Mouse (Mus musculus) megakaryocyte, adult 5-6 weeks (primary cell): ENCODE data around the gene Snd1. TPM values are rescaled to one million over a fixed set of nuclear protein-coding genes. Genes with fewer than 3 reads are reported as not detected.

ENCODE experiments used
- ATAC-seq: 2 replicates; pipeline ENCODE4 v1.8.0; 2016; ENCODE audit warnings: mild to moderate bottlenecking, inconsistent platforms; ENCODE audit not compliant: poor library complexity, severe bottlenecking
- total RNA-seq, 2 experiments: library from RNA; stranded (forward) in 1 of 2; stranded (reverse) in 1 of 2; fragments of 153-499, 151-499 nt in 1 of 2; fragments of 221-1000, 200-1000 nt in 1 of 2; gene quantifications; 2 replicates each; pipeline versions ENCODE4 v1.2.3 to v1.2.4; 2015 to 2017

The Snd1 gene
- total RNA-seq, 2 experiments from 2014 or later = 46.7 to 76.9 TPM

DNA sequence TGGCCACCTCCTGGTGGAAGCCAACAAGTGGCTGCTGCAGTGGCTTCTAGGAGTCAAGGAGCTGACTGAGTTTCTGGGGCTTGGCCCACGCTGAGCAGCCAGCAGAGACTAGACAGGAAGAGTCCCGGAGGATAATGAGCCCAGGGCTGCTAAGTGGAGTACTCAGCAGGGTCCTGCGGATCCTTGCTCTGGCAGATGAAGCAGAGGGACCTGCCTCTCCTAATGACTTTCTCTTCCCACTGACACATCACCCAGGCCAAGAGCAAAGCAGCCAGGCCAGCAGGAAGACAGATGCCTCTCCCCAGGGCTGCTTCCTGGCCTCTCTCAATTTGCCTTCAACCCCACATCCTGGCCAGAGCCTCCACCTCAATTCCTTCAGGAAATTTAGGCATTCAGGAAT lies 380.5 kb downstream of the Snd1 start:
- no peak for ATAC-seq

DNA sequence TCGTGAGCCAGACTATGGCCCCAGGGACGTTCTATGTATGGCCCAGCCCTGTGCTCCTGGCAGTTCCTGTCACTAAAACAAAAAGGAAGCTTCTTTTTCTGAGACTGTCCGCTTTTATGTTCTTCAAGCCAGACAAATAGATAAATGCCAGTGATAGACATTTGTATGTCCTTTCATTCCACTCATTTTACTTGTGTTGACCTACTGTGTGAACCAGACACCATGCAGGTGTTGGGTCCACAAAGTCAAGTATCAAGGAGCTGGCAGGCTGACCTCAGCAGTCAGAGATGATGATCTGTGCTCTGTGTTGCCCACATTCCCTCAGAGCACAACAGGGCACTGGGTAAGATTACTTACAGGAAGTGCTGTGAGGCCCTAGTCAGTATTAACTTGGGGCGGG lies 381.9 kb downstream of the Snd1 start:
- no peak for ATAC-seq

DNA sequence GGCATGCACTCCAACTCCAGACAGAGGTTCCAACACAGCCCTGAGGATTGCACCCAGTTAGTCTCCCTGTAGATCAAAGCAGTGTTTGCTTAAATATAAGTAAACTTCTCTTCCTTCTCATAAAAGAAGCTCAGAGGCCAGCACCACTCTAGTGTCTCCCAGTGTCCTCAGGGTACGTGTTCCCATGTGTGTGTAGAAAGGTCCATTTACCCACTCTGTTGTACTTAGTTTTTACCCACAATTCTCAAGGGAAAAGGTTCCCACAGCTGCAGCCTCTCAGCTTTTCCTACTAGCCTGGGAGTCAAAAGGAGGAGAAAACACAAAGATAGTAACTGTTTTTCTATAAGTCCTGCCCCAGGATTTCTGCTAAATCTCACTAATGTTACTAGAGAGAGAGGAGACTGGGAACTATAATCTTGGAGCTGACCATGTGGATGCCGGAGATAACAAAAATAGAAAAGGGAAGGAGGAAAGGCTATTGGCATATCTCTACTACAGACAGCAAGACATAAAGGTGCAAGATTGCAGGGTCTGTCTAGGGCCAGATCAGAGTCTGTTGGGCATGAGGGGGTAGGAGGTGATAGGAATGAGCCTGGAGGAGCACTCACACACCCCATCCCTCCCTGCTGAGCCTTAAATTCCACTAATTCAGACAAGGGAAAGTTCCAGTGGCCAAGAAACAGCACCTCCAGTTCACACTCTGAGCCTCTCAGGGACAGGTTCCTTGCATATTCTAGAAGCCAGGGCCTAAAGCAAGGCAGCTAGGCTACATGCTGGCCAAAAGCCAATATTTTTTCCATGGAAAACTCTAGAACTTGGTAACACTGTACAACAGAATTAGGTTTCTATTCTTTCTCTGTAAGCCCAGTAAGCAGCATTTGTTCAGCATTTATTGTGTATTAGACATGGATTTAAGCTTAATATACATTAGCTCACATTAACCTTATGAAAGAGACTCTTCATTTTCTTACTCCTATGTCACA lies 382.6 kb downstream of the Snd1 start:
- ATAC-seq = no peak

DNA sequence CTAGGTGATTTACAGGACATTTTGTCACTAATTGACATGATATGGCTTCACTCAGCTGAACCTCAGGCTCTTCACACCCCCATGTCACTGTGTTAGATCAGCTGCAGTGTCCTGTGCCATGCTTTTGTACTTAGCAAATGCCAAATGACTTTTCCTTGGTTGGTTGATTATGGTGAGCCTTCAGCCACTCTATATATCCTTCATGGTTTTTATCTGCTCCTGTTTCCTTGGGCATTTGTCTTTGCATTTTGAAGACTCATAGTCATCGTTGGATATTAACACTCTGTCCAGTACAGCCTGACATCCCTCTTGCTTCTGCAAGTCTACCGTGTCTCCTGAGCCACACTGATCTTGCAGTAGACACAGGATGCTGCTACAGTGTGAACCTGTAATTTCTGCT lies 384.2 kb downstream of the Snd1 start:
- no peak for ATAC-seq

DNA sequence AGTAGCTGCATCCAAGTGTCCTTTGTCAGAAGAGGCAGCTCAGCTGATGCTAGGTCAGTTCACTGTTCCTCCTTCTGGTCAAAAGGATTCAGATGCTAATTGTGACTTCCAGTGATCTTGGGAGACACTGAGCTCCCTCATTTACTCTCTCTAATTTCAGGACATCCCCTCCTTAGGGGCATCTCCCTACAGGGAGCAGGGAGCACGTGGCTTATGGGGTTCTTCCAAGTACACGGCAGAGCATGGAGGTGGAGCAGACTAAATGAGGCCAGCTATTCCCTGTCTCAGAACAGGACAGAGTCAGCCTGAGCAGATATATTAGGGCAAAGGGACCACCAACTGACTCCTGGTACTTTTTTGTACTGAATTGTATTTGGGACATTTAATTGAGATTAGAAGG lies 385.5 kb downstream of the Snd1 start:
- no peak for ATAC-seq

DNA sequence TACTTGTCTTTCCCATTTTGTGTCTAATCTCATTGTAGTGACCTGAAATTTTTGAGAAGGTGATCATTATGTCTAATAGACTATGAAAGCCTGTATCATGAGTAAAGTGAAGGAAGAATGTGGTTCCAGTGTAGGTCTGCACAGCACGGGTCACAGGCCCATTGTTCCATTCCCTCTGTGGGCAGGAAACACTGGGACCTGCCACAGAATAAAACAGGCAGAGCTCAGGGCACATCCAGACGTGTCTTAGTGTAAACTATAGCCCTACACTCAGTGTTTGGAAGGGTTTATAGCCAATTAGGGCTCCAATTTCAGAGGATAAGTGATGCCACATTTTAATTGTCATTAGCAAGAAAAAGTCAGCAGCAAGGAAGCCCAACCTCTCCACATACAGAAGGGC lies 386.0 kb downstream of the Snd1 start:
- ATAC-seq = no peak

DNA sequence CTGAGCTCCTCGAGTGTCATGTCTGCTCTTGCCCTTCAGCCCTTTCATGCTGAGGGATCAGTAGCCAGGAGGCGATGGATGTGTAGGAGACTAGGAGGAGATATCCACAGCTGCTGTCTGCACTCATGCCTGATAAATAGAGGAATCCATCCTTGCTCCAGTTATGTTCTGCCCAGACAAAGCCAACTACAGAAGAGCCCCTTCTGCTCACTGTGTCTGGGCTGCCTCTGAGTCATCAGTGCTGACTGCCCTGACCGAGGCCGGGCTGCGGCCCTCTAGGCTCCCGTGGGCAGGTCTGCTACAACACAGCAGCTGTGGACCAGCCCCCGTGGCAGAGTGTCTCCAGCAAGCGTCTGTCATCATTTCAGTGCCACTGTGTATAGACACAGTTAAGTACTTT lies 387.4 kb downstream of the Snd1 start:
- no peak for ATAC-seq

DNA sequence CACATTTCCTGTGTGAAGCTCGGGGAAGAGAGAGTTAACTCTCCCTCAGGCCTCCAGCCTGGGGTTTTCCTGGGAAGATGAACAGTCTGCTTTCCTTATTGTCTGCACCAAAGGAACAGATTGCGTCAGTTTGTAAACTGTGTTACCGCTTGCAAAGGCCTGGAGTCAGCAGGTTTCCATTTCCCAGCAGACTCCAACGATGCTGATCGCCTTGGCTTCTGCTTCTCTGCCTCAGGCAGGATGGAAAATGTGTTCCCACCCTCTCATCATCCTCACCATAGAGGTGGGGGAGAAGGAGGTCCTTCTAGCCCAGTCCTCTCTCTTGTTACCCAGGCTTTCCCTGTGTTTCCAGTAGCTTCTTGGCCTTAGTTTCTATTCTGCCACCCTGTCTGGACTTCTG lies 389.7 kb downstream of the Snd1 start:
- ATAC-seq = no peak

DNA sequence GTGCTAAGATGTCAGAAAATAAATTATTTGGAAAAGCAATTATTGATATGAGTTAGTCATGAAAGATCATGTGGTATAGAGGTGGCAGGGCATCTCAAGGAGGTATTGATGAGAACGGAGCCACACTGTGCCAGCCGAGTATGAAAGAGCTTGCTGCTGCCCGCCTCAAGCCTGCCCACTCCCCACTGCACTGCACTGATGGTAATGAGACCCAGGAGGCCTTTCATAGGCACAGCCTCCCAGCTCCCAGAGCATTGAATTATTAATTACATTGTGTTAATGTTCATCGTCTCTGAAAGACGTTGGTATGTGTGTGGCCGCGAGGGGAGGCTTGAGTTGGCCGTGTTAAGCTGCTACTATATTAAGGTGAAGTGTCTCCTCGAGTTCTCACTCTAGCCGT lies 390.2 kb downstream of the Snd1 start:
- no peak for ATAC-seq

DNA sequence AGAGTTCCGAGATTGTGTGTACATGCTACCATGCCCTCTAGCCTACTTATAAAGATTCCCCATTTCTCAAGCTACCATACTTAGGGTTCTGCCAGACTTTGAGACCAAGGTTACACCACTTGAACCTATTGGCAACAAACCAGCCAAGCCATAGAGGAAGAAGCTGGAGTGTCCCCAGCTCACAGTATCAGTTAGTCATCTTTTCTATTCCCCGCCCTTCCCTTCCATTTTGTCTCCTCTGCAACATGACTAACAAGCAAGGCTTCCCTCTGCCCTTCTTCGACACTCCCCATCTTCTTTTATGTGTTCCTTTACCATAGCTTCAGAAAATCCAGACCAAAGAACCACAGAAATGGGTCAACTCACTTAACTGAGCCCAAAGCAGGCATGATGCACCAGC lies 391.3 kb downstream of the Snd1 start:
- ATAC-seq = no peak

DNA sequence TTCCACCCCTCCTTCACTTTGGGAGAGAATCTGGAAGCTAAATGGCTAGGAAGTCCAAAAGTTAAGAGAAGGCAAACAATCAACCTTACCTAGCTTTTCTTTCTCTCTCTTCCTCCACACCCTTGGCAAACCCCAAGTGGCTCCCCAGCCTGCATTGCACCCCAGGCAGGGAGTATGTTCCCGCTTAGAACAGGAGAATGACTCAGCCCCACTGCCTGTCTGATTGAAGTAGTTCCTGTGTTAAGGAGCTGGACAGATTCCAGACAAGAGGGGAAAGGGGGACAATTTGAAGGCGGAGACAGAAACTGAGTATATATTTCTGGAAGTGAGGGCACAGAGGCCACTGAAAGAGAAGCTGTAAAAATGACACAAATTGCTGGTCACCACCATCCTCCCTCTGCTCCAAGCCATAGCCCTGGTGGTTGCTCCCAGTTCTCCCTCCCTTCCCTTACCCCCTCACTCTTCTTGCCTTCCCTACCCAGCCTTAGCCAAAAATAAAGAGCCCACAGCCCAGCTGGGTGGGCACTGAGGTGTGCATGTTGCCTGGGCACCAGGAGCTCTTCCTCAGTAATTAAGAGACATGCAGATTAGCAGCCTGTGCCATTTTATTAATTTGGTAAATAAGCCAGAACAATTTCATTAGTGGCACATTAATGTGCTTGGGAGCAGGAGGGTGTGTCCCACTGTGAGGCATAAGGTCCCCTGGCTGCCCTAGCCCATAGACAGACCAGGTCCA lies 392.7 kb downstream of the Snd1 start:
- ATAC-seq = no peak

DNA sequence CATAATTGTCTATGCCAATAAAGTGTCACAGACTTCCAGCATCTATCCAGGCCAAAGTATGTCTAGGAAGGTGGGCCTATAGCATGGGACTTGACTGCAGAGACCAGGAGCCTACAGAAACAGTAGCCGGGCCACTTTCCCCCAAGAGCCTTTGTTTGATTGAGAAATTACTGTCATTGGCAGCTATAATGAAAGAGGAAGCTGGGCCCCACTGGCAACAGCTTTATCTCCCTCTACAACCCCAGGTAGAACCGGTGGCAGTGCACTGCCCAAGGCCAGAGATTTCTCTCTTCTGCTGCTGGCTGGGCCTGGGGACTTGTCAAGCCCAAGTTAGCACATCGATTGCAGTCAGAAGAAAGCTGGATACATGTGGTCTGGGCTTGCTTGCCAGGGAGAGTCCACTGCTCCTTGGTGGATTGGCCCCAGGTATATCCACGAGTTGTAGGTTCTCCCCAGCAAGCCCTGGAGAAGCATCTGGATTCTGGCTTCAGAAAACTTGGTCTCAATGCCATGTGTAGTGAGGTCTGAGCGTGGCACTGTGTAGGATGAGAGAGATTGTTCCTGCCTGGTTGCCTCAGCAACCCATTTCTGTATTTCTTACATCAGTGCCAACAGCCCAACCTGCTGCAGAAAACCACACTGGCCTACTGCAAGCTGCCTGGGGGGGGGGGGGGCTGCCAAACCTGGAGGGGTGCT lies 396.9 kb downstream of the Snd1 start:
- ATAC-seq = peak; percentile 68

DNA sequence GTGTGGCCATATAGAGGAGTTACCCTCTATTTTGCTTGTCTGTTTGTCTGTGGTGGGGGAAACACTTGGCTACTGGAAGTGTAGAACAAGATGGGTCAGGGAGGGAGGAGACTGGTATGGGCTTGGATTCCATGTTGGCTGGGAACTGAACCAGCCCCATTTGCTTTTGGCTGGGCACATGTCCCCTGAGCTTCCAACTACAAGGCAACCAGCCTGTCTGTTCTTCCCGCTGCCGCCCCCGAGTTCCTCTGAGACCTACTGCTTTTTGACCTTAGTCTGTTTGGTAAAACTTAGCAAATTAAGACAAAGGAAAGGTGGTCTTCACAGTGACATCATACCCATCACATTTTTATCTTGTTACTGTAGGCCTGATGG lies 397.5 kb downstream of the Snd1 start:
- no peak for ATAC-seq

DNA sequence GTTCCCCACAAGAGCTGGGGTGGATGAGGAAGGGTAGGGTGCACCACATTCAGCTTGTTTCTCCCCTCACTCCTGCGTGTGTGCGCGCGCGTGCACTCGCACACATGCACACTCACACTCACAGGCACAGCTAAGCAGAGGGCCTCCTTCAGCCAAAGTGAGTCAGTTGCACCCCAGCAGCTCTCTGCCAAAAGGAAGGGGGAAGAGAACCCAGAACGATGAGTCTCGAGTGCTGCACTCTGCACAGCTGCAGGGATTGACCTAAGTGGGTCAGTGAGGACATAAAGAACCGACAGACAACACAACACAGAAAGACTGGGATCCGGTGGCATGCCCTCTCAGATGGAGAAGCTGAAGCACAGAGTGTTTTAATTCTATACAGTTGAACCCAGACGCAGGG lies 399.1 kb downstream of the Snd1 start:
- no peak for ATAC-seq

DNA sequence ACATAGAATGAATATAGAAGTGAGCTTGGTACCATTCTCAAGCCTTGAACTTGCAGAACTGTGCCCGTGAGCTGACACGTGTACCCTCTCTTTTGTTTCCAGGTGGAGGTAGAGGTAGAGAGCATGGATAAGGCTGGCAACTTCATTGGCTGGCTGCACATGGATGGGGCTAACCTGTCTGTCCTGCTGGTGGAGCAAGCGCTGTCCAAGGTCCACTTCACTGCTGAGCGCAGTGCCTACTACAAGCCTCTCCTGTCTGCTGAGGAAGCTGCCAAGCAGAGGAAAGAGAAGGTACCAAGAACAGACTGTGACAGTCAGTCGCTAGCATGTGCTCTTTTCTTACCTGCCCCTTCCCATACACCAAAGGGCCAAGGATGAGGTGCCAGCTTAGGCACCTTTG lies 399.8 kb downstream of the Snd1 start:
- no peak for ATAC-seq

DNA sequence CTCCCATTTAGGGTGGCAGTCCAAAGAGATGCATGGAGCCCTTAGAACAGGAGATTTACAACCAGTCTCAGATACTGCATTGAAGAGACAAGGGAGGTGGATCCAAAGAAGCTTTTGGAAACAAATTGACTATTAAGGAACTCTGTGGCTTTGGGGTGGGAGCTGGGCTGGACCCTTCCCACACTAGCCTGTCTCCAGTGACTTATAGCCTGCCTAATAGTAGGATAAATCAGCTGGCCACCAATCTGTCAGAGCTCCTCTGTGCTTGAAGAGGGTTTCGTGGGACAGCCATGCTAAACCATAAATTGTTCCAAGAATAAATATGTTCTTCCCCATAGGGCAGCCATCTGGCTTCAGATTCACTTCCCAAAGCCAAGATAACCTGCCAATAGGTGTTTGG lies 400.4 kb downstream of the Snd1 start:
- no peak for ATAC-seq

DNA sequence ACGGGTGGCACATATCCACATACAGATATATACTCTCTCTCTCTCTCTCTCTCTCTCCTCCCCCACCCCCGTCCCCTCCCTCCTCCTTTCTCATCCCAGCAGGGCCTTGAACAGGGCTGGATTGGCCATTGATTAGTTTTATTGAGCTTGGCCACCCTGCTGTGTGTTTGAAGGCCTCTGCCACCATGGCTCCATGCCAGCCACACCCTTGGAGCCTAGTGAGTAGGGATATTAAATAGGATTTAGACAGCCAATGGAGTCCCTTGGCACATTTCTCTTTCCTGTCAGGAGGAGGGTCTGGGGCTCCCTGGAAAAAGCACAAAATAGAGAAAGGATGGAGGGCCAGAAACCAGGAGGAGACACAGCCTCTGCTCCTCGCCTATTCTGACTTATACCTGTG lies 401.6 kb downstream of the Snd1 start:
- no peak for ATAC-seq

DNA sequence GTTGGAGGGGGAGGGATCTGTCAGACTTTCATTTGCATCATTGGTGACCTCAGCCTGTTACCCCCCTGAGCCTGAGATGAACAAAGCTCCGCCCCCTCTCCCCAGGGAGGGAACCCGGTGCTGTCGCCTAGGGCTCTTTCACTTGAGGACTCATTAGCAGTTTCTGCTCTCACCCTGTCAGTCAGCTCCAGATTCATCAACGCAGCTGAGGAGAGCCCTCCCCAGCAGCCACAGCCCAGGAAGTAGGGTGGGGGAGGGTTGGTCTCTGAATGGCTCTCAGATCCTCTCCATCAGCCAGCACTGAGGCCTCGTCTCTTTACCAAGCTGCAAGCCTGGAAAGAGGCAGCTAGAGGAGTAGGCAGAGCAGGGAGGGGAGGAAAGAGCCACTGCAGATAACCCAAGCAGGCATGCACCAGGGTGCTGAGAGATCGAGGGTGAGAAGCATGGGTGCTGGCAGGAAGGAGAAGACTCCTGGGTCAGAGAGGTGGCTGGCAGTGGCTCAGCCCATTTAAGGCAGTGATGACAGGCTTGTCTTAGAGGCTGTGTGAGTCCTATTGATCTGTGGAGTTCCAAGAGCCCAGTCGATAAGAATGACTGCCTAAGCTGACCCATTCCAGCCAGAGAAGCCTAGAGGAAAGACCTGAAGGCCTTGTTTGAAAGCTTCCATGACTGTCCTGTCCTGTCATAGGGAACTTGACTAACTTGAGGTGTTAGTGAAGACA lies 403.2 kb downstream of the Snd1 start:
- ATAC-seq = no peak

DNA sequence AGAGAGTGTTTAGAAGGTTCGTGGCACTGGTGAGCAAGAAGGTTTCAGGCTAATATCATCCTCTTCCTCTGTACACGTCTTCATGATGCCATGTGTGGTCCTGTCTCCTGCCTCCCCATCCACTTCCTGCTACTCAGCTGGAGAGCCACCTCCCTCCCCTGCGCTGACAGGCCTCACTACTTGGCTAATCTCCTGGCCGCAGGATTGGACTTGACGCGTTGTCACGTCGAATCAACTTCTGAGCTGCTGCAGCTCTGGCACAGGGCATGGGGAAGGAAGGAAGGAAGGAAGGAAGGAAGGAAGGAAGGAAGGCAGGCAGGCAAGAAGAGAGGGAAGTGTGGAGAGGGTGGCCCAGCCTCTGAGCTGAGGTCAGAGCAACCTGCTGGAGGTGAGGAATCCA lies 404.4 kb downstream of the Snd1 start:
- no peak for ATAC-seq

DNA sequence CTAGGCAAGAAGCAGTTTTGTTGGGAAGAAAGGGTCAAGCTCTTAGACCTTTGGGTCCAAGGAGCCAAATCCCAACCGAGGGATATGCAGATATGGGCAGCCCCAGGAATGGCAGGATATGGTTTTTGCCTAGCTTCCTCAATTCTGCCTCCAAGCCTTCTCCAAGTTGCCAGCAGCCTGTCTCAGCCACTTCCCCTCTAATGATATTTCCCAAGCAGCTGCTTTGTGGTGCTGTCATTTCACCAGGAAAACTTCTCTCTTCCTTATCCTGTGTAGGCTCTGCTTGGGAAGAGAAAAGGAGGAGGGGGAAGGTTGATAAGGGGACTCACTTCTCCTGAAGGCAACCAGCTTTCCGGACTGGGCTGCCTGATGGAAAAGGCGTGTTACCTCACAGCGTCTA lies 406.0 kb downstream of the Snd1 start:
- ATAC-seq = peak; percentile 51; the same call in 1 of the 2 replicates

DNA sequence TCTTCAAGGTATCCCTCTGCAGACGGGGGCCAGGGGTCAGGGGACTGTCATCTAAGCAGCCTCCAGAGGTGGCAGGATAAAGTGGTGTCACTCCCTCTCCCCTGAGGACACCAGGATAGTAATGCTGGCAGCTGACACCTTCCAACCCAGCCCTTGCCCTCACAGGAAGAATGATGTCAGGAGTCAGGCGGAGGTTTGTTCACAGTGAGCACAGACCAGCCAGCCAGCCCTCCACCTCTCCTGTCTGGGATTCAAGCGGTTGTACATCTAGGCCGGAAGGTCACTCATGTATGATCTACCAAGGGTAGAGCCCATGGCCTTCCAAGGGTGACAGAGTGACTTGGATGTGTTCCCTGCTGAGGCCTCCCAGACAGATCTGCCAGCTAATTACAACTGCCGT lies 408.6 kb downstream of the Snd1 start:
- no peak for ATAC-seq
